Mouse (Mus musculus): ENCODE data around the gene Rai14. TPM values are rescaled to one million over a fixed set of nuclear protein-coding genes. Genes with fewer than 3 reads are reported as not detected.

Gene Rai14
- polyA plus RNA-seq, 2 experiments: 2.9 to 3.7 TPM

DNA sequence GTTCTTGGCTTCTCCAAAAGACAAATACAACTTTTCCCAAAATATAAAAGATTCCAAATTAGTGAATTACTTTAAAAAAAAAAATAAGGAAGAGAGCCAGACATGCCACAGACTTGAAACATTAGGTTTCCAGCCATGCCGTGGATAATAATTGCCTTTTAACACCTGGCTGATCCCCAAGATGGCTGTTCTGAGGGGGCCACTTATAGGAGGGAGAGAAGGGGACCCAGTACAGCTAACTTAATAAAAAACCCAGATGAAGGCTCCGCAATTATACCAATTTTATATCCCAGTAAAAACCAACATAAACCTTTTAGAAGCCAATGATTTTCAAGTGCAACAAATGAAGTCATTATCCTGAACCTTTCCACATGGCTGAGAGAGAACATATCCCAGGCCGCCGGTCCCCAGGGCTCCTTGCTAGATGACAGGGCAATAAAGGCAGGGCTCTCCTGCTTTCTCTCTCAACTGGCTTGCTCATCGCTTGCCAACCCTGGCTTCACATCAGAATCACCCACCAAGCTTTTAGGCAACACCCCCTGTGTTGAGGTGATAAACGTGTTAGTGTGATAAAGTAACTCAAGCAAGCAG, 105.8 kb downstream of the Rai14 start:
- H3K27me3 ChIP-seq (ENCODE audit: control insufficient read depth, insufficient read depth, low read length): no peaks in the 10 kb centered on the region
- no peak overlapping the region for H3K9ac ChIP-seq (replicated peaks)
- H3K4me3 ChIP-seq (ENCODE audit: insufficient read depth in 1 of 2, low read depth in 2 of 2, low read length in 2 of 2): no peak overlapping the region
- no peaks in the 10 kb centered on the region for H3K9me3 ChIP-seq (ENCODE audit: control insufficient read depth, low read length)
- ATAC-seq (ENCODE audit: insufficient read depth): no peak
- WGBS (ENCODE audit: insufficient replicate concordance): 65% methylated on average over 6 of the region's 6 CpGs
- no peaks in the 10 kb centered on the region for H3K36me3 ChIP-seq (replicated peaks; ENCODE audit: control insufficient read depth, insufficient read depth, low read depth)
- no peaks in the 10 kb centered on the region for H3K4me1 ChIP-seq (replicated peaks; ENCODE audit: control insufficient read depth in 2 of 2, insufficient read depth in 2 of 2, low read length in 1 of 2)
- TF ChIP-seq CTCF (IDR thresholded peaks at IDR 0.05; ENCODE audit: low read depth): no peak
- no peak for TF ChIP-seq EP300 (IDR thresholded peaks at IDR 0.05; ENCODE audit: low read depth)
- DNase-seq (ENCODE audit: low read depth in 3 of 3, low spot score in 3 of 3): no peak
- H3K27ac ChIP-seq: no peak overlapping the region
- no peak overlapping the region for H3K4me2 ChIP-seq (ENCODE audit: low read depth)

DNA sequence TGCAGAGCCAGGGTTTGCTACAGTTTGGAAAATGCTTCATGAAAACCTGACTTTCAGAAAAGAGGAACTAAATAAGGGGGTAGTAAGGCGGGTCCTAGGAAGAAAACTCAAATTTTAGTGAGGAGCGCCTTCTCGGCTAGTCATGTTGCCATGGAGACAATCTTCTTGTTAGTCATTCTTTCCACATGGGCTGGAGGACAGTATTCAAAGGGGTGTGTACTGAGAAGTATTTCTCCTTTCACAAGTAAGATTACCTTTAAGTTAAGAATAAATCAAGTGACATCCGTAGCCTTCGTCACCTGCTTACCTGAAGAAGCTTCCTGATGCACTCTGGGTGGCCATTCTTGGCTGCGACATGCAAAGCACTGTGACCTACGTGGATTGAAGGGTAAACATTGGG, 115.0 kb downstream of the Rai14 start:
- no peaks in the 10 kb centered on the region for H3K27me3 ChIP-seq (ENCODE audit: control insufficient read depth, insufficient read depth, low read length)
- DNase-seq (ENCODE audit: low read depth in 3 of 3, low spot score in 3 of 3) (no peak), ATAC-seq (ENCODE audit: insufficient read depth) (no peak)
- no peak overlapping the region for H3K9ac ChIP-seq (replicated peaks)
- no peaks in the 10 kb centered on the region for H3K9me3 ChIP-seq (ENCODE audit: control insufficient read depth, low read length)
- no peak overlapping the region for H3K27ac ChIP-seq
- no peak for TF ChIP-seq EP300 (IDR thresholded peaks at IDR 0.05; ENCODE audit: low read depth)
- no peak for TF ChIP-seq CTCF (IDR thresholded peaks at IDR 0.05; ENCODE audit: low read depth)
- 46% methylated on average over 7 of the region's 7 CpGs for WGBS (ENCODE audit: insufficient replicate concordance)
- peaks cover 0 to 4% of the 10 kb centered on the region in 2 experiments; a peak in 2 of 4 replicates for H3K4me1 ChIP-seq (replicated peaks; ENCODE audit: control insufficient read depth in 2 of 2, insufficient read depth in 2 of 2, low read length in 1 of 2)
- no peaks in the 10 kb centered on the region for H3K36me3 ChIP-seq (replicated peaks; ENCODE audit: control insufficient read depth, insufficient read depth, low read depth)
- no peak overlapping the region for H3K4me2 ChIP-seq (ENCODE audit: low read depth)
- no peak overlapping the region for H3K4me3 ChIP-seq (ENCODE audit: insufficient read depth in 1 of 2, low read depth in 2 of 2, low read length in 2 of 2)

DNA sequence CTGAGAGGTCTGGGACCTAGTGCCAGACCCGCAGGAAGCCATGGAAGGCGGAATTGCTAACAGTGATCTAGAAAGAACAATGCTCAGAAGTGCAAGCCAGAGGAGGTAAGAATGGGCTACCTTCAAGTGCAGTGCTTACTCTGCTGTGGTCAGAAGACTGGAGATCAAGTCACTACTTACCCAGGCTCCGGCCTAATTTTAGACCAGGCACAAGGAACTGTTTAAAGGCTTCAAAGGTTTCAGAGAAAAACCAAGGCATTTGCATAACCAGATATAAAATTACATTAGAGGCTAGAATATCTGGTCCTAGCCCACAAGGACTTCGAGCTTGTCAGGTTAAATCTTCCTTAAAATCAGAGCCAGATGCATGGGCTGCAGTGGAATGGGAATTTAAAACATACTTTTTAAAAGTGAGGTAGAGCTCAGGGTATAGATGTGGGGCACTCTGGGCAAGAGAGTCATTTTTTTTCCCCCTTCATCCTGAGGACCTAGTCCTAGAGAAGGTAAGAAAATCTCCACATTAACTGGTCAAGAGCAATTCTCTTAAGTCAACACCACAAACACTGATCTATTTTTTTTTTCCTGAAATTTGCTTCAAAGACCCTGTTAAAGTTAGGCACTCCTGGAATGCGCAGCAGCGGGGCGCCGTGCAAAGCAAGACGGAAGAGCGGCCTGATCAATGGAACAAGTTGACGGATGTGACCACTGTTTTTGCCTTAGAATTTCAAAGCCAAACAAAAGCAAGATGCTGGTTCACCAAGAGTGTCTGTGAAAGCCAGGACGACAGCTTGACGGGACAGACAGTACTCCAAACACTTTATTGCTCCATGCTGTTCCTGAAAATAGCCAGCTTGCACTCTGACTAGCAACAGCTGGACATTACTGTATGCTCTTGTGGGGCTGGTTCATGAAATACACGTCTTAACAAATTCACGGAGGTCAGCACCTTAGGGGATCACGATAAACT, 115.9 kb downstream of the Rai14 start:
- Histone ChIP-seq H3K4me3 (ENCODE audit: insufficient read depth in 1 of 2, low read depth in 2 of 2, low read length in 2 of 2) (no peak overlapping the region), H3K4me1 (replicated peaks; ENCODE audit: control insufficient read depth in 2 of 2, insufficient read depth in 2 of 2, low read length in 1 of 2) (peaks cover 0 to 4% of the 10 kb centered on the region in 2 experiments; a peak in 2 of 4 replicates), H3K9me3 (ENCODE audit: control insufficient read depth, low read length) (no peaks in the 10 kb centered on the region), H3K36me3 (replicated peaks; ENCODE audit: control insufficient read depth, insufficient read depth, low read depth) (no peaks in the 10 kb centered on the region), H3K9ac (replicated peaks) (no peak overlapping the region), H3K27ac (no peak overlapping the region), H3K27me3 (ENCODE audit: control insufficient read depth, insufficient read depth, low read length) (no peaks in the 10 kb centered on the region), H3K4me2 (ENCODE audit: low read depth) (no peak overlapping the region)
- TF ChIP-seq EP300 (IDR thresholded peaks at IDR 0.05; ENCODE audit: low read depth) (no peak), CTCF (IDR thresholded peaks at IDR 0.05; ENCODE audit: low read depth) (no peak)
- DNase-seq (ENCODE audit: low read depth in 3 of 3, low spot score in 3 of 3) (no peak), ATAC-seq (ENCODE audit: insufficient read depth) (no peak)
- 67% methylated on average over 16 of the region's 16 CpGs for WGBS (ENCODE audit: insufficient replicate concordance)

DNA sequence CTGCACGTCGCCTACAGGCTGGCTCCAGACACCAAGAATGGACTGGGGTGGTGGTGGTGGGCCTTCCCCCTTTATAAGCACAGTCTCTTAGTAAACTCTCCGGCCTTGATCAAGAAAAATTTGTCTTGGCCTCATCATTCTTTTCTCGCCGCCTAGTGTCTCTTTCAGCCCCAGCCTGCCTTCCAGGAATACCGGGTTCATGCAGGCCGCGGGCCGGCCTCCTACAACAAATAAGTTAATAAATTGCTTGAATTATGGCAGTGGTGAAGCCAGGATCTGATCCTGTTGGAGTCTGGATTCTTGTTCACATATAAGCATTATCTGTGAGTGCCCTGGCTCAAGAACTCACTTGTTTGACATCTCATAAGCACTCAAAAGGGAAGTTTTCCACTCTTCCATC, 117.6 kb downstream of the Rai14 start:
- TF ChIP-seq CTCF (IDR thresholded peaks at IDR 0.05; ENCODE audit: low read depth) (no peak), EP300 (IDR thresholded peaks at IDR 0.05; ENCODE audit: low read depth) (no peak)
- DNase-seq (ENCODE audit: low read depth in 3 of 3, low spot score in 3 of 3) (no peak), ATAC-seq (ENCODE audit: insufficient read depth) (no peak)
- Histone ChIP-seq H3K9me3 (ENCODE audit: control insufficient read depth, low read length) (no peaks in the 10 kb centered on the region), H3K27me3 (ENCODE audit: control insufficient read depth, insufficient read depth, low read length) (no peaks in the 10 kb centered on the region), H3K4me3 (ENCODE audit: insufficient read depth in 1 of 2, low read depth in 2 of 2, low read length in 2 of 2) (no peak overlapping the region), H3K4me2 (ENCODE audit: low read depth) (no peak overlapping the region), H3K4me1 (replicated peaks; ENCODE audit: control insufficient read depth in 2 of 2, insufficient read depth in 2 of 2, low read length in 1 of 2) (peaks cover 0 to 4% of the 10 kb centered on the region in 2 experiments; a peak in 2 of 4 replicates), H3K27ac (no peak overlapping the region), H3K9ac (replicated peaks) (no peak overlapping the region), H3K36me3 (replicated peaks; ENCODE audit: control insufficient read depth, insufficient read depth, low read depth) (no peaks in the 10 kb centered on the region)
- WGBS (ENCODE audit: insufficient replicate concordance): 80% methylated on average over 9 of the region's 9 CpGs

DNA sequence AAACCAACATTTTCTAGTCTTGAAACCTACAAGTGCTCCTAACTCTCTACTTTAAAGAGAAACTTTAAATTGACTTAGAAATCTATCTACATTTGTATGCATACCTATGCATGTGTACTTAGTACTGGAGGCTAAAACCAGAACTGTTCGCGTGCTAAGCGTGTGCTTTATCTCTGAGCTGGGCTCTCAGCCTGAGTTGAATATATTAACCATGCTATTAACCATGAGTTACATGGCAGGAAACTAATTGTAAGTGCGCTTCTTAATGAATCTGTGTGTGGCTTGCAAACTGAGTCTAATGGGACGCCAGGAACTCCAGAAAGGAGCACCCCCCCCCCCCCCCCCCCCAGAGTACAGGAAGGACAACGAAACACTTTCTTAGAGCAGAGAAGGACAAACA, 119.0 kb downstream of the Rai14 start:
- 71% methylated on average over 6 of the region's 6 CpGs for WGBS (ENCODE audit: insufficient replicate concordance)
- H3K36me3 ChIP-seq (replicated peaks; ENCODE audit: control insufficient read depth, insufficient read depth, low read depth): no peaks in the 10 kb centered on the region

More for the DNA sequence above, 119.0 kb downstream of the Rai14 start:
- H3K27me3 ChIP-seq (ENCODE audit: control insufficient read depth, insufficient read depth, low read length): no peaks in the 10 kb centered on the region
- H3K4me2 ChIP-seq (ENCODE audit: low read depth): no peak overlapping the region
- no peaks in the 10 kb centered on the region for H3K9me3 ChIP-seq (ENCODE audit: control insufficient read depth, low read length)
- no peak overlapping the region for H3K27ac ChIP-seq
- no peak for ATAC-seq (ENCODE audit: insufficient read depth)
- no peak for DNase-seq (ENCODE audit: low read depth in 3 of 3, low spot score in 3 of 3)
- H3K9ac ChIP-seq (replicated peaks): no peak overlapping the region
- H3K4me1 ChIP-seq (replicated peaks; ENCODE audit: control insufficient read depth in 2 of 2, insufficient read depth in 2 of 2, low read length in 1 of 2): peaks cover 0 to 4% of the 10 kb centered on the region in 2 experiments; a peak in 2 of 4 replicates
- TF ChIP-seq EP300 (IDR thresholded peaks at IDR 0.05; ENCODE audit: low read depth): no peak
- TF ChIP-seq CTCF (IDR thresholded peaks at IDR 0.05; ENCODE audit: low read depth): no peak
- H3K4me3 ChIP-seq (ENCODE audit: insufficient read depth in 1 of 2, low read depth in 2 of 2, low read length in 2 of 2): no peak overlapping the region
